Mouse (Mus musculus) liver, adult 2 months (tissue): ENCODE measurements around the gene Aldoc. TPM values are rescaled to one million over a fixed set of nuclear protein-coding genes. Genes with fewer than 3 reads are reported as not detected.

Experiments used
- DNase-seq: peaks from one replicate; pipeline ENCODE4 v3.0.0-alpha.2; 2011; ENCODE audit warnings: low read depth, low spot score; ENCODE audit errors: extremely low read depth
- H3K27ac ChIP-seq: fragments of 200-500 bp; replicated peaks from 2 replicates; pipeline ENCODE4 v1.5.1; 2012; ENCODE audit warnings: low read depth, mild to moderate bottlenecking, control low read depth, inconsistent platforms, low read length; ENCODE audit not compliant: insufficient read depth
- H3K27me3 ChIP-seq: fragments of 200-500 bp; 2 replicates; pipeline ENCODE4 v1.6.1; 2012; ENCODE audit warnings: mild to moderate bottlenecking, moderate library complexity, low read length, inconsistent platforms; ENCODE audit not compliant: control insufficient read depth, insufficient read depth
- H3K36me3 ChIP-seq: fragments of 200-500 bp; 2 replicates; pipeline ENCODE4 v1.6.1; 2012; ENCODE audit warnings: low read length, inconsistent platforms; ENCODE audit not compliant: control insufficient read depth, insufficient read depth
- H3K4me1 ChIP-seq: fragments of 200-500 bp; 2 replicates; pipeline ENCODE4 v1.6.1; 2011; ENCODE audit warnings: low read length; ENCODE audit not compliant: control insufficient read depth, insufficient read depth
- H3K4me3 ChIP-seq: fragments of 200-500 bp; 2 replicates; pipeline ENCODE4 v1.5.1; 2011; ENCODE audit warnings: low read depth, mild to moderate bottlenecking, control low read depth, low read length, moderate library complexity; ENCODE audit not compliant: insufficient read depth
- H3K79me2 ChIP-seq: fragments of 200-500 bp; 2 replicates; pipeline ENCODE4 v1.6.1; 2012; ENCODE audit warnings: inconsistent platforms, mild to moderate bottlenecking, low read length, moderate library complexity; ENCODE audit not compliant: control insufficient read depth, insufficient read depth
- H3K9ac ChIP-seq: fragments of 200-500 bp; 2 replicates; pipeline ENCODE4 v1.6.1; 2012; ENCODE audit warnings: low read depth, mild to moderate bottlenecking, control low read depth, inconsistent platforms, low read length
- CTCF ChIP-seq: fragments of 200-500 bp; IDR thresholded peaks from 2 replicates; pipeline ENCODE4 v1.5.1; 2011; ENCODE audit warnings: low read depth, low read length, control low read depth
- POLR2A ChIP-seq: fragments of 200-500 bp; IDR thresholded peaks from 2 replicates; pipeline ENCODE4 v1.6.1; 2011; ENCODE audit warnings: low read length, control low read depth; ENCODE audit not compliant: insufficient read depth; ENCODE audit errors: extremely low read depth
- WGBS: fragments of 180-500 bp; shearing (Covaris S2); methylation state at CpG from one replicate; pipeline ENCODE4 v1.1.7; 2018; 5-methylcytosine and 5-hydroxymethylcytosine counted together
- polyA plus RNA-seq: library from polyadenylated mRNA; depleted of rRNA; stranded (reverse); fragments of >200 nt; gene quantifications from 2 replicates; pipeline ENCODE4 v1.2.3, GENCODE M21; 2012
- total RNA-seq: library from RNA; depleted of rRNA; stranded (reverse); fragments of >200 nt; gene quantifications from 2 replicates; pipeline ENCODE4 v1.2.3, GENCODE M21; 2014

Gene Aldoc
- total and polyA plus RNA-seq, 2 experiments, result 16.9 to 19.1 TPM

- WGBS, result 91% methylated on average over 4 of the region's 4 CpGs
- TF ChIP-seq CTCF, result no peak
- TF ChIP-seq POLR2A, result no peak
Observed at GRCm38 (mm10) chr11:78290654-78291053, 32.1 kb upstream of the Aldoc start, which contains the start of gene BC030499. TSS of gene BC030499 (plus strand) at chr11:78290841.

GRCm38 (mm10) chr11:78294585-78294984 lies 28.2 kb upstream of the Aldoc start:
- Histone ChIP-seq H3K79me2 (no peaks in the 10 kb centered on the region), H3K27ac (peak overlapping the region; percentile 35)
- no peak for TF ChIP-seq POLR2A
- TF ChIP-seq CTCF, result no peak

More at GRCm38 (mm10) chr11:78290654-78291053, 32.1 kb upstream of the Aldoc start, which contains the start of gene BC030499:
- Histone ChIP-seq H3K27ac (no peak within 1 kb of the TSS), H3K27me3 (no peaks in the 10 kb centered on the region), H3K36me3 (peaks cover 46% of the 10 kb centered on the region), H3K4me1 (peaks cover 9% of the 10 kb centered on the region), H3K9ac (no peak within 1 kb of the TSS), H3K4me3 (no peak within 1 kb of the TSS), H3K79me2 (no peaks in the 10 kb centered on the region)
- no peak for DNase-seq

GRCm38 (mm10) chr11:78300917-78301316 lies 21.9 kb upstream of the Aldoc start:
- 0 out of 2 replicates have a peak overlapping the region, but pooled peaks have one; percentile 5 for H3K27ac ChIP-seq
- WGBS, result 59% methylated on average over 7 of the region's 7 CpGs
- DNase-seq, result no peak

More at GRCm38 (mm10) chr11:78294585-78294984, 28.2 kb upstream of the Aldoc start:
- no peak overlapping the region for H3K4me3 ChIP-seq
- WGBS, result 16% methylated on average over 6 of the region's 6 CpGs
- H3K36me3 ChIP-seq, result peaks cover 12% of the 10 kb centered on the region
- peak; percentile 92 for DNase-seq
- no peaks in the 10 kb centered on the region for H3K27me3 ChIP-seq
- H3K4me1 ChIP-seq, result peaks cover 9% of the 10 kb centered on the region
- H3K9ac ChIP-seq, result no peak overlapping the region

GRCm38 (mm10) chr11:78301357-78302084 lies 21.2 kb upstream of the Aldoc start, which contains the start of gene Spag5:
TSS of gene Spag5 (plus strand) at chr11:78301529.
- Histone ChIP-seq H3K27ac (0 out of 2 replicates have a peak within 1 kb of the TSS, but pooled peaks have one; percentile 5), H3K4me1 (0 out of 2 replicates have a peak, but pooled peaks cover 3% of the 10 kb centered on the region), H3K4me3 (peak within 1 kb of the TSS; percentile 62), H3K27me3 (no peaks in the 10 kb centered on the region), H3K79me2 (no peaks in the 10 kb centered on the region), H3K36me3 (no peaks in the 10 kb centered on the region), H3K9ac (peak within 1 kb of the TSS; percentile 69)
- peak; percentile 72 for DNase-seq
- no peak for TF ChIP-seq POLR2A
- no peak for TF ChIP-seq CTCF
- WGBS, result 1% methylated on average over 49 of the region's 49 CpGs

More at GRCm38 (mm10) chr11:78300917-78301316, 21.9 kb upstream of the Aldoc start:
- Histone ChIP-seq H3K4me3 (peak overlapping the region; percentile 55), H3K79me2 (no peaks in the 10 kb centered on the region), H3K9ac (peak overlapping the region; percentile 69), H3K4me1 (0 out of 2 replicates have a peak, but pooled peaks cover 3% of the 10 kb centered on the region), H3K36me3 (no peaks in the 10 kb centered on the region), H3K27me3 (no peaks in the 10 kb centered on the region)
- no peak for TF ChIP-seq CTCF
- TF ChIP-seq POLR2A, result no peak

GRCm38 (mm10) chr11:78305272-78305671 lies 17.5 kb upstream of the Aldoc start:
- no peak for DNase-seq
- H3K9ac ChIP-seq, result no peak overlapping the region
- no peaks in the 10 kb centered on the region for H3K27me3 ChIP-seq
- no peak for TF ChIP-seq CTCF
- no peak for TF ChIP-seq POLR2A
- H3K4me3 ChIP-seq, result no peak overlapping the region
- H3K36me3 ChIP-seq, result no peaks in the 10 kb centered on the region
- no peaks in the 10 kb centered on the region for H3K79me2 ChIP-seq
- H3K27ac ChIP-seq, result no peak overlapping the region
- 95% methylated on average over 4 of the region's 4 CpGs for WGBS
- H3K4me1 ChIP-seq, result peaks cover 8% of the 10 kb centered on the region

- TF ChIP-seq CTCF (no peak), POLR2A (no peak)
- H3K27ac ChIP-seq, result no peak overlapping the region
- no peaks in the 10 kb centered on the region for H3K36me3 ChIP-seq
- no peaks in the 10 kb centered on the region for H3K27me3 ChIP-seq
- H3K79me2 ChIP-seq, result no peaks in the 10 kb centered on the region
- H3K9ac ChIP-seq, result no peak overlapping the region
- peaks cover 5% of the 10 kb centered on the region for H3K4me1 ChIP-seq
- H3K4me3 ChIP-seq, result no peak overlapping the region
- 94% methylated on average over 8 of the region's 8 CpGs for WGBS
- DNase-seq, result no peak
Observed at GRCm38 (mm10) chr11:78310861-78311511, 11.8 kb upstream of the Aldoc start.
